ENCODE assay signal across 7 mouse cellular contexts in the genomic region with DNA sequence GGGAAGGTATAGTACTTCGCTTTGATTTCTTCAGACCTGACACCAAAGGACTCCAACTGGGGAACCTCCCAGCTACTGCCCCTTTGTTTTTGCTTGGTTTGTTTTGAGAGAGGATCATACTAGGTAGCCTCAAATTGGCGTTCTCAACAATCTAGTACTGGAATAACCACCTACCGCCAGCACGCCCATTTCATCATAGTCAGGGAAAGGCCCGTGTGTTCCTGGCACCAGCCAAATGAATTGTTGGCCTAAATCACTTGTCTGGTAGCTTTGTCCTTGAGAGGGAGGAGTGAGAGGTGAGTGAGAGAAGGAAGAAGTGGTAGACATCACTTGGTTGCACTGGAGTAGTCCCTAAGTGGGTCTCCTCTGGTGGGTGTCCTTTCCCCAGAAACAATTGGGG. TPM values are rescaled to one million over a fixed set of nuclear protein-coding genes. Genes with fewer than 3 reads are reported as not detected.
DNase-seq lines count a peak whose midpoint lies in the region; ATAC-seq and TF ChIP-seq lines count a peak whose summit lies in the region.

No protein-coding gene starts in this region.

- no peak for DNase-seq in lung, adult 2 months
- DNase-seq in lung, postnatal 25 days (ENCODE audit: low spot score): no peak
- peak; percentile 73 for DNase-seq in fat pad, adult 2 months (ENCODE audit: extremely low read depth, low read depth, low spot score)
- peak; percentile 18 for DNase-seq in limb, embryonic 11.5 days (ENCODE audit: low spot score)
- no peak for DNase-seq in layer of hippocampus, postnatal 14 days (ENCODE audit: low spot score in 2 of 2)
- no peak for DNase-seq in urinary bladder, postnatal 10 days (ENCODE audit: low spot score)

- no peaks in the 10 kb centered on the region for H3K36me3 ChIP-seq in limb, embryonic 11.5 days (ENCODE audit: control insufficient read depth, insufficient read depth, low read length)
- H3K36me3 ChIP-seq in neural tube, embryonic 14.5 days (ENCODE audit: control insufficient read depth, insufficient read depth, low read length): no peaks in the 10 kb centered on the region

- H3K4me3 ChIP-seq in lung, adult 2 months (replicated peaks; ENCODE audit: extremely low read depth, low read depth, low read length): peak overlapping the region; percentile 9
- peak overlapping the region; percentile 45; the same call in 1 of the 2 replicates for H3K4me3 ChIP-seq in limb, embryonic 11.5 days (ENCODE audit: low read depth, low read length)
- H3K4me3 ChIP-seq in neural tube, embryonic 14.5 days (ENCODE audit: low read depth, low read length): peak overlapping the region; percentile 36

- H3K27ac ChIP-seq in limb, embryonic 11.5 days (replicated peaks; ENCODE audit: low read depth, low read length): no peak overlapping the region
- no peak overlapping the region for H3K27ac ChIP-seq in neural tube, embryonic 14.5 days (ENCODE audit: low read depth, low read length)

- no peaks in the 10 kb centered on the region for H3K27me3 ChIP-seq in limb, embryonic 11.5 days (ENCODE audit: control insufficient read depth, insufficient read depth, low read length)
- no peaks in the 10 kb centered on the region for H3K27me3 ChIP-seq in neural tube, embryonic 14.5 days (ENCODE audit: control insufficient read depth, insufficient read depth, low read length)

- WGBS in lung, adult 2 months: 30% methylated on average over 5 of the region's 5 CpGs
- 26% methylated on average over 5 of the region's 5 CpGs for WGBS in limb, embryonic 11.5 days
- WGBS in neural tube, embryonic 14.5 days: 27% methylated on average over 5 of the region's 5 CpGs

- no peaks in the 10 kb centered on the region; the same call in none of the 2 replicates for H3K4me1 ChIP-seq in lung, adult 2 months (ENCODE audit: control insufficient read depth, insufficient read depth, low read length)
- H3K4me1 ChIP-seq in limb, embryonic 11.5 days (ENCODE audit: control insufficient read depth, insufficient read depth, low read length): no peaks in the 10 kb centered on the region
- no peaks in the 10 kb centered on the region for H3K4me1 ChIP-seq in neural tube, embryonic 14.5 days (ENCODE audit: control insufficient read depth, insufficient read depth, low read length)

- H3K4me2 ChIP-seq in limb, embryonic 11.5 days (ENCODE audit: low read depth, severe bottlenecking): peak overlapping the region; percentile 44
- peak overlapping the region; percentile 52; the same call in 1 of the 2 replicates for H3K4me2 ChIP-seq in neural tube, embryonic 14.5 days (ENCODE audit: low read depth, low read length)

- TF ChIP-seq CTCF in lung, adult 2 months (IDR thresholded peaks at IDR 0.05; ENCODE audit: insufficient read depth, low read length): no peak

- TF ChIP-seq POLR2A in lung, adult 2 months (IDR thresholded peaks at IDR 0.05; ENCODE audit: borderline replicate concordance, extremely low read depth, low read depth, low read length): no peak

- H3K9me3 ChIP-seq in limb, embryonic 11.5 days (ENCODE audit: control insufficient read depth, low read length): no peaks in the 10 kb centered on the region
- no peaks in the 10 kb centered on the region for H3K9me3 ChIP-seq in neural tube, embryonic 14.5 days (ENCODE audit: control insufficient read depth, low read length)

- no peak for ATAC-seq in limb, embryonic 11.5 days (ENCODE audit: insufficient number of reproducible peaks, low FRiP score, low TSS enrichment, low read depth)
- ATAC-seq in neural tube, embryonic 14.5 days (ENCODE audit: low read depth): no peak

- H3K9ac ChIP-seq in limb, embryonic 11.5 days (ENCODE audit: low read length): no peak overlapping the region
- H3K9ac ChIP-seq in neural tube, embryonic 14.5 days (replicated peaks; ENCODE audit: low read depth, low read length): no peak overlapping the region

RNA-seq across cellular contexts. Expression of a gene that starts 0.6 kb away (rescaled TPM):
- polyA plus RNA-seq in lung, adult 2 months (2012; rRNA removed): 20.5 and 44.2 TPM in 2 replicates
- polyA plus RNA-seq in limb, embryonic 11.5 days (2014; fragmentation: Nextera tagmentation; extraction: Ambion mirVana): 88.5 and 98.6 TPM in 2 replicates
- polyA plus RNA-seq in neural tube, embryonic 14.5 days (2014; fragmentation: Nextera tagmentation; extraction: Ambion mirVana): 23.3 and 38.5 TPM in 2 replicates
- total RNA-seq in layer of hippocampus, postnatal 14 days (2021): 100 to 1,000 TPM; 166 to 177 TPM

Comparison
In these comparisons a context has a peak if more than half of its experiments do, and no peak if none do; other contexts are left out.
1. DNase-seq: peak in fat pad, adult 2 months (single experiment) and limb, embryonic 11.5 days (single experiment); none in lung, adult 2 months (single experiment), lung, postnatal 25 days (single experiment), layer of hippocampus, postnatal 14 days (0 of 2) and urinary bladder, postnatal 10 days (single experiment).
2. Peak in every context shown above with its lines, with median percentiles within 50 percentile points of each other: H3K4me3 ChIP-seq.